Mouse (Mus musculus): ENCODE data around the gene Miox.

- TF ChIP-seq CTCF (IDR thresholded peaks at IDR 0.05; ENCODE audit: low read depth) (no peak), EP300 (IDR thresholded peaks at IDR 0.05; ENCODE audit: low read depth) (no peak)
These were observed 38.3 kb downstream of the Miox start for GRCm38 (mm10) chr15:89372536-89372935.

Measured in heart, postnatal 0 days (tissue).